In the genomic region with DNA sequence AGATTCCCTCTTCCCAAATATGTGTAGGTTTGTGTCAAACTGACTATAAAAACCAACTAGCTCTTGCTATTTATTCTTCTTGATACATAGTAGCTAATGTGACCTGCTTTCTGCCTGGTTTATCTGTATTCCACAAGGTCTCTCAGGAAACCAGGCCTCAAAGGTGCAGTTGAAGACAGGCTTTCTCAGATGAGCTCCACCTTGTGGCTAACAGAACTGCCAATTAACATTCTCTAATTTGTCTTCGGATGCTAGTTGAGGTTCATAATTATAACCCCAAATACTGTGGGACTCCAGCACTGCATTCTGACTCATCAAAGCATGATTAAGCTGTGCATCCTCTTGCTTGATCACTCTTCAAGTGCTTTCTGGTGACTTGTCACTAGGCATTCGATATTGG, we compare ENCODE assay signal across 11 mouse cellular contexts. TPM values are rescaled to one million over a fixed set of nuclear protein-coding genes. Genes with fewer than 3 reads are reported as not detected.
DNase-seq lines count a peak whose midpoint lies in the region; ATAC-seq and TF ChIP-seq lines count a peak whose summit lies in the region.
"Had no signal": no experiment of that assay in that cellular context is flagged by ENCODE, and none has a peak within 500 bp of the region (broad histone marks: within the 10 kb centered on the region; RNA-seq: fewer than 3 reads in every experiment).

No protein-coding gene starts in this region.

- H3K9ac ChIP-seq in intestine, postnatal 0 days (ENCODE audit: low read depth, low read length): no peak overlapping the region
- H3K9ac ChIP-seq in intestine, embryonic 15.5 days: no peak overlapping the region
- H3K9ac ChIP-seq in MEL (ENCODE audit: control insufficient read depth, low read depth, low read length, poor library complexity, severe bottlenecking): no peak overlapping the region
- H3K9ac ChIP-seq: lung, embryonic 15.5 days had no signal

- H3K4me3 ChIP-seq in intestine, postnatal 0 days (ENCODE audit: low read depth, low read length): no peak overlapping the region
- H3K4me3 ChIP-seq in intestine, embryonic 15.5 days (replicated peaks): no peak overlapping the region
- no peak overlapping the region for H3K4me3 ChIP-seq in lung, adult 2 months (replicated peaks; ENCODE audit: extremely low read depth, low read depth, low read length)
- H3K4me3 ChIP-seq in MEL (ENCODE audit: control insufficient read depth in 1 of 2, insufficient read depth in 1 of 2, low read depth in 2 of 2, low read length in 2 of 2): no peak overlapping the region
- no peak overlapping the region for H3K4me3 ChIP-seq in cortical plate, adult 2 months (ENCODE audit: insufficient read depth, low read length)
- H3K4me3 ChIP-seq: lung, embryonic 15.5 days had no signal

- H3K27me3 ChIP-seq in intestine, postnatal 0 days (replicated peaks; ENCODE audit: control insufficient read depth, insufficient read depth, low read length): no peaks in the 10 kb centered on the region
- no peaks in the 10 kb centered on the region for H3K27me3 ChIP-seq in intestine, embryonic 15.5 days (replicated peaks)
- H3K27me3 ChIP-seq in MEL (ENCODE audit: control insufficient read depth in 1 of 2, insufficient read depth in 2 of 2, low read length in 2 of 2): no peaks in the 10 kb centered on the region
- H3K27me3 ChIP-seq: lung, embryonic 15.5 days had no signal

- H3K27ac ChIP-seq in intestine, postnatal 0 days (ENCODE audit: low read depth, low read length): no peak overlapping the region
- no peak overlapping the region for H3K27ac ChIP-seq in intestine, embryonic 15.5 days
- no peak overlapping the region for H3K27ac ChIP-seq in MEL (ENCODE audit: control insufficient read depth, low read depth, low read length)
- H3K27ac ChIP-seq in cortical plate, adult 2 months (ENCODE audit: insufficient read depth, low read length): no peak overlapping the region
- H3K27ac ChIP-seq: lung, embryonic 15.5 days had no signal

- H3K4me2 ChIP-seq in intestine, postnatal 0 days (replicated peaks; ENCODE audit: low read depth): no peak overlapping the region
- no peak overlapping the region for H3K4me2 ChIP-seq in intestine, embryonic 15.5 days (replicated peaks)
- H3K4me2 ChIP-seq: lung, embryonic 15.5 days had no signal

- no peaks in the 10 kb centered on the region for H3K4me1 ChIP-seq in intestine, postnatal 0 days (replicated peaks; ENCODE audit: control insufficient read depth, insufficient read depth, low read length)
- 0 out of 2 replicates have a peak, but pooled peaks cover 5% of the 10 kb centered on the region for H3K4me1 ChIP-seq in intestine, embryonic 15.5 days (replicated peaks)
- peaks cover 5% of the 10 kb centered on the region for H3K4me1 ChIP-seq in lung, adult 2 months (ENCODE audit: control insufficient read depth, insufficient read depth, low read length)
- H3K4me1 ChIP-seq in MEL (ENCODE audit: control insufficient read depth in 1 of 2, insufficient read depth in 2 of 2, low read length in 2 of 2): peaks cover 9 to 21% of the 10 kb centered on the region in 2 experiments
- peaks cover 6% of the 10 kb centered on the region; the same call in 1 of the 2 replicates for H3K4me1 ChIP-seq in cortical plate, adult 2 months (ENCODE audit: control insufficient read depth, insufficient read depth, low read length)

- WGBS in intestine, postnatal 0 days: 76% methylated on average over 2 of the region's 2 CpGs
- 82% methylated on average over 2 of the region's 2 CpGs for WGBS in intestine, embryonic 15.5 days
- 72% methylated on average over 2 of the region's 2 CpGs for WGBS in lung, adult 2 months

- no peak for TF ChIP-seq POLR2A in lung, adult 2 months (IDR thresholded peaks at IDR 0.05; ENCODE audit: borderline replicate concordance, extremely low read depth, low read depth, low read length)
- TF ChIP-seq POLR2A in MEL (IDR thresholded peaks at IDR 0.05; ENCODE audit: control insufficient read depth in 1 of 2, insufficient read depth in 1 of 2, low read depth in 1 of 2, low read length in 2 of 2, poor library complexity in 1 of 2): no peak
- TF ChIP-seq POLR2A in cortical plate, adult 2 months (IDR thresholded peaks at IDR 0.05; ENCODE audit: extremely low read depth, insufficient read depth, low read length): no peak

- peak; percentile 45 for TF ChIP-seq RAD21 in MEL (IDR thresholded peaks at IDR 0.05; ENCODE audit: low read depth, low read length)

- no peak for ATAC-seq in intestine, postnatal 0 days
- no peak for ATAC-seq in intestine, embryonic 15.5 days

- peak; percentile 66 for TF ChIP-seq CTCF in intestine, postnatal 0 days (IDR thresholded peaks at IDR 0.05; ENCODE audit: low read depth)
- TF ChIP-seq CTCF in lung, adult 2 months (IDR thresholded peaks at IDR 0.05; ENCODE audit: insufficient read depth, low read length): no peak
- peak; percentile 53 to 83 (median 53) for TF ChIP-seq CTCF in MEL (IDR thresholded peaks at IDR 0.05 in 2 of 3, conservative IDR thresholded peaks at IDR 0.05 in 1 of 3; ENCODE audit: control insufficient read depth in 1 of 3, insufficient read depth in 1 of 3, low read depth in 2 of 3, low read length in 3 of 3, poor library complexity in 1 of 3, severe bottlenecking in 1 of 3)
- TF ChIP-seq CTCF in cortical plate, adult 2 months (IDR thresholded peaks at IDR 0.05; ENCODE audit: extremely low read depth, insufficient read depth, low read length): peak; percentile 39; the same call in 1 of the 2 replicates

- peaks cover 11% of the 10 kb centered on the region for H3K79me2 ChIP-seq in MEL (ENCODE audit: control insufficient read depth, insufficient read depth, low read length, poor library complexity)

- no peaks in the 10 kb centered on the region for H3K36me3 ChIP-seq in intestine, postnatal 0 days (ENCODE audit: control insufficient read depth, insufficient read depth)
- no peaks in the 10 kb centered on the region for H3K36me3 ChIP-seq in intestine, embryonic 15.5 days
- peaks cover 0 to 2% of the 10 kb centered on the region in 2 experiments; a peak in 2 of 4 replicates for H3K36me3 ChIP-seq in MEL (ENCODE audit: control insufficient read depth in 1 of 2, insufficient read depth in 2 of 2, low read length in 2 of 2)
- H3K36me3 ChIP-seq: lung, embryonic 15.5 days had no signal

- 0 out of 4 replicates have a peak, but pooled peaks of 1 of the 2 experiments have one; percentile 31 for TF ChIP-seq EP300 in MEL (IDR thresholded peaks at IDR 0.05; ENCODE audit: low read depth in 1 of 2, low read length in 2 of 2)

- DNase-seq in lung, postnatal 36 days: peak; percentile 55
- no peak for DNase-seq in lung, adult 2 months
- DNase-seq in MEL (ENCODE audit: low read depth, low spot score): peak; percentile 81
- DNase-seq in spleen, adult 18-20 months: no peak
- DNase-seq: gastrocnemius, postnatal 14 days; right cerebral cortex, postnatal 25 days; thymus, postnatal 25 days had no signal

- no peaks in the 10 kb centered on the region for H3K9me3 ChIP-seq in intestine, postnatal 0 days (ENCODE audit: control insufficient read depth)
- no peaks in the 10 kb centered on the region for H3K9me3 ChIP-seq in intestine, embryonic 15.5 days
- no peaks in the 10 kb centered on the region for H3K9me3 ChIP-seq in MEL (replicated peaks; ENCODE audit: insufficient read depth, low read length)
- H3K9me3 ChIP-seq: lung, embryonic 15.5 days had no signal

TF ChIP-seq in MEL, 35 proteins besides CTCF, POLR2A, EP300 and RAD21:
- TF ChIP-seq SMC3 (IDR thresholded peaks at IDR 0.05; ENCODE audit: low read depth, low read length) (peak; percentile 88), MAX (IDR thresholded peaks at IDR 0.05; ENCODE audit: low read length) (0 out of 2 replicates have a peak, but pooled peaks have one; percentile 18), ZNF384 (IDR thresholded peaks at IDR 0.05; ENCODE audit: low read depth, low read length) (no peak), TBP (IDR thresholded peaks at IDR 0.05; ENCODE audit: low read depth, low read length) (no peak), CHD1 (IDR thresholded peaks at IDR 0.05; ENCODE audit: low read depth, low read length) (no peak), ZC3H11A (IDR thresholded peaks at IDR 0.05; ENCODE audit: low read depth, low read length) (peak; percentile 47), GATA1 (IDR thresholded peaks at IDR 0.05; ENCODE audit: low read depth, low read length) (peak; percentile 44; the same call in 1 of the 2 replicates), HCFC1 (IDR thresholded peaks at IDR 0.05; ENCODE audit: low read depth, low read length) (0 out of 2 replicates have a peak, but pooled peaks have one; percentile 33), TCF12 (IDR thresholded peaks at IDR 0.05; ENCODE audit: low read depth, low read length) (peak; percentile 18; the same call in 1 of the 2 replicates), MYC (IDR thresholded peaks at IDR 0.05; ENCODE audit: low read depth, low read length) (0 out of 2 replicates have a peak, but pooled peaks have one; percentile 33), SIN3A (IDR thresholded peaks at IDR 0.05; ENCODE audit: low read length) (peak; percentile 45; the same call in 1 of the 2 replicates), TAL1 (IDR thresholded peaks at IDR 0.05; ENCODE audit: low read length) (peak; percentile 38), MXI1 (IDR thresholded peaks at IDR 0.05; ENCODE audit: low read depth, low read length) (peak; percentile 41; the same call in 1 of the 2 replicates)

RNA-seq across cellular contexts. Expression of gene Zfr, which starts 4.2 kb away (rescaled TPM):
- 47.9 and 52.1 TPM in 2 replicates for polyA plus RNA-seq in intestine, postnatal 0 days (2015; fragmentation: Nextera tagmentation; extraction: Ambion mirVana)
- 94.3 and 95.4 TPM in 2 replicates for polyA plus RNA-seq in intestine, embryonic 15.5 days (2015; fragmentation: Nextera tagmentation; extraction: Ambion mirVana)
- 107 TPM in 2 replicates for polyA plus RNA-seq in lung, adult 2 months (2012; rRNA removed)
- total RNA-seq in MEL (2012; rRNA removed): 51.3 and 54.4 TPM in 2 replicates
- polyA plus RNA-seq in MEL (2012; ENCODE audit: insufficient read depth in 1 of 2, insufficient read length in 2 of 2, low read depth in 1 of 2, low replicate concordance in 2 of 2, missing spikeins in 1 of 2): 100 to 1,000 TPM; 108 to 199 TPM
- 147 and 149 TPM in 2 replicates for polyA plus RNA-seq in cortical plate, adult 2 months (2012; rRNA removed)

Comparison
In these comparisons a context has a peak if more than half of its experiments do, and no peak if none do; other contexts are left out.
1. DNase-seq: peak in lung, postnatal 36 days (single experiment) and MEL (single experiment); none in lung, adult 2 months (single experiment) and spleen, adult 18-20 months (0 of 2).